Mouse (Mus musculus): ENCODE results near the gene Heatr5a.
A peak's percentile ranks its signal among the peaks of the same experiment; 100 is the strongest.

Gene Heatr5a

DNA sequence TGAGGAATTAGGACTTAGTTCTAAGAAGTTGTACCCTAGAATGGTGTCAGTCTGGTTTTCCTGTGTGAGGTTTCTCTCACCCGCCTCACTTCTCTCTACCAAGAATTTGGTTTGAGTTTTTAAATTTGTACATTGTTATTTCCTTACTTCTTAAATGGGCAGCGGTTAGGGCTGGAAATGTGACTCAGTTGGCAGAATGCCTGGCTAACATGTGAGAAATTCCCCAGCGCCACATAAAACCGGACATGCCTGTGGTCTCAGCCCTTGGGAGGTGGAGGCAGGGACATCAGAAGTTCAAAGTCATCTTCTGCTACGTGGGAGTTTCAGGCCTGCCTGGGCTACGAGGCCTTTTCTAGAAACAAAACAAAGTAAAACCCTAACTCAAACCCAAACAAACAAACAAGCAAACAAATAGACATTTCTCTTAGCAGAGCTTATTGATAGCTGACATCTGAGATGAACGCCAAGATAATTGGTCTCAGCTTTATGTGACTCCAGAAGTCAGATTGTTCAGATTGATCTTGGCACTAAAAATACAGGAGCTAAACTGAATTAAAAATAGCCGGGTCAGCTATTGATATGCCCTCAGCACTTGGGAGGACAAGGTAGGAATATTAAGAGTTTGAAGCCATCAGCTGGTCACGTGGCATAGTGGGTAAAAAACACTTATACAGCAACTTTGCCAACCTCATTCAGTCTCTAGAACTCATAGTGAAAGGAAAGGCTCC lies 123.0 kb downstream of the Heatr5a start:
- no peak for DNase-seq (ENCODE audit: low read depth, low spot score)

DNA sequence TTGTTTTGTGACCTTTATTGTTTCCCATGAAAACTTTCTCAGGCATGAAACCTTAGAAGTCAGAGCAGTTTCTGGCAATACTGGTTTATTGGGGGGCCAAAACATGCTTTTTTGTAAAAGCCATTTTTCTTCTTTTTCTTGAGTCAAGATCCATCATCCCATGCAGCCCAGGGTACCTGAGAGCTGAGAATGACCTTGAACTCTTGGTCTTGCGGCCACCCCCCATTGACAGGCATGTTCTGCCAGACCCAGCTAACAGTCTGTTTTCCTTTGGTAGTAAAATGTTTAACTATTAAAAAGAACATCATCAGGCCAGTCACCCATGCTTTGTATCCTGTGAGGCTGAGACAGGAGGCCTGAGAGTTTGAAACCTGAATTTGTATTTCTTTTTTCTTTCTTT lies 125.9 kb downstream of the Heatr5a start:
- no peak for DNase-seq (ENCODE audit: low read depth, low spot score)

DNA sequence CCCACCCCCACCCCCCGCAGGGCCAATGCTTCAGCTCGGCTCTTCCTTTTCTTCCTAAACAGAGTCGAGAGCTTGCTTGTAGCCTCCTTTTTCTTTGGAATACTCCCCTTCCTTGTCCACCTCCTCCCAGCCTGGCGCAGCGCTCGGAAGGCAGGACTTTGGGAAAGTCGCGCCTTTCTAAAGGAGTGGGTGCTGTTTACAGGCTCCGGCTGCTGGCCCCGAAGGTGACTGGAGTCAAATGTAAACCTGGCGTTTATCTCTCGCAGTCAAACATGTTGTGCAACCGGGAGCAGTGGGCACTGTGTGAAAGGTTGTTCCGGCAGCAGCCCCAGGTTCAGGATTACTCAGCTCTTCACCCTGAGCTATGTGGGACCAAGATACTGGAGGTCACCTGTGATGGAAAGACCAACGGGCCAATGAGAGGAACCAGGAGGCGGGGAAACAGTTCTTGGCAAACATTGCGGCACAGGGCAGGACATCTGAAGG lies 126.3 kb downstream of the Heatr5a start:
- peak; percentile 66 for DNase-seq (ENCODE audit: low read depth, low spot score)

DNA sequence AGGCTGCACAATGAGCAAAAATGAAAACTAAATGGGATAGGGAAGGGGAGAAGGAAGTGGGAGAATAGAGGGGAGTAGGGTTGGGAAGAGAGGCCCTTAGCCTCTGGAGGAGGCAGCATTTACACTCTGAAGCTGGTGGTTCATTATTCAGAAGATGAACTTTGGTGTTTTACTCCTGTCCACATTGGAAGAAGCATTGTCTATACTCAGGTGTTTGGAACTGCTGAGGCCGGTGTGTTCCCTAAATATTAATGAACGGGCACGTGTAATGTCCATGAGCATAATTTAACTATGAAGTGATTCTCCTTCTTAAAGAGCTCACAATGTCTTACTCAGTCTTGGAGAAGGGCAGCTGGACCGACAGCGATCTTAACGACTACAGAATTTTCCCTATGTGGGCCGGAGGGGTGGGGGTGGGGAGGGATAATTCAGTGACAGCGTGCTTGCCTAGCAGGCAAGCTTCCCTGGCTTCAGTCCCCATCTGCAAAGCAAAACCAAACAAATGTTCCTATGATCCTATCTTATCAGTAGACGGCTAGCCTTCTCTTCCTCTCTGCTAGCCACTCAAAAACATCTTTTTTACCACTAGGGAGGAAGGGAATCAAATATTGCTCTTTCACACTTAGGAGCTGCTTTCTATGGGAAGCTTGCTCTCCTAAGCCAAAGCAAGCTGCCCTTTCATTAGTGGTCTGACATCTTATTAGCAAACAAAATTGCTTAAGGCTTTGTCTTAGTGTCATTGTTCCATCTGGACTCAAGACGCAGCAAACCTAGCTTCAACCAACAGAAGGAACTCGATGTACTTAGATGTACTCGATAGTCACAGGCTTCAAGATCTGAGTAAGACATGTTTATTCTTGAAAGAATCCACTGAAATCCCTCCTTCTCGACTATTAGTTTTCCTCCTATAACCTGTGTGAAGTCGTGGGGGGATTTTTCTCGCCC lies 127.3 kb downstream of the Heatr5a start:
- no peak for DNase-seq (ENCODE audit: low read depth, low spot score)

DNA sequence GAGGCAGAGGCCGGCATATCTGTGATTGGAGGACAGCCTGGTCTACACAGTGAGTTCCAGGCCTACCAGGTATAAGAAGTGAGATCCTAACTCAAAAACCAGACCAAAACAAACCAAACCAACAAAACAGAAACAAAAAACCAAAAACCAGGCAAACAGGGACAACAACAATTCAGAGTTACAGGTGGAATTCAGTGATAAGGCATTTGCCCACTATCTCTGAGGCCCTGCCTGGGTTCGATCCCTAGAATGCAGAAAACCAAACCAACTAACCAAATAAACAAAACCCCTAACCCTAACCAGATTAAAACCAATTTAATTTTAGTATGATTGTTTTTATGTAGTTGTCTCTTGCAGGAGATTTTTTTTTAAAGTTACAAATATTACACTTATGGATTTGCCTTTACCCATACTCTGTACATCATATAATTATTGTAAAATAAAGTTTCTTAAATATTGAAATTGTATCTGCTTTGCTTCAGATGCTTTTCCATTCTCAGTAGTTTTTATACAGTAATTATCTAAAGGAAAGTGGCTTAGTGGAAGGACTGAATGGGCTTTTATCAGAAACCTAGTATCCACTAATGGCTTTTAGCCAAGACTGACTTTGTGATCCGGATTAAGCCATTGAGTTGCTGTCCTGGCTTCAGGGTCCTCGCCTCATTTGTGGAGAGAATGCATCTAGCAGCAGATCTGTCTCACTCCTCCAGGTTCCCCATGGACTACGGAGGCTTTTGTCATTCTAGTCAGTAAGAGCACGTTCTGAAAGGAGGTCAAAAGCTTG lies 128.8 kb downstream of the Heatr5a start:
- peak; percentile 46 for DNase-seq (ENCODE audit: low read depth, low spot score)

DNA sequence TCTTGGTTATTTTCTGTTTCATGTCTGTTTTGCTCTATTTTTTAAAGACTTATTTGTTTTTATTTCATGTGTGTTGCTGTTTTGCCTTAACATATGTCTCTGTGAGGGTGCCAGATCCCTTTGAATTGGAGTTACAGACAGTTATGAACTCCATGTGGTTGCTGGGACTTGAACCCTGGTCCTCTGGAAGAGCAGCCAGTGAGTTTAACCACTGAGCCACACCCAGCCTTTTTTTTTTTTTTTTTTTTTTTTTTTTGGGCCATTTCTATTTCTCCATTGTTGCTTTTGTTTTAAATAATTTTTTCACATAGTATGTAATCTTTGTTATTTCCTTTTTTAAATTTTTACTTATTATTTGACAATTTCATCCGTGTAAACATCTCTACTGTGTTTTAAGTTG lies 131.3 kb downstream of the Heatr5a start:
- DNase-seq (ENCODE audit: low read depth, low spot score): no peak

DNA sequence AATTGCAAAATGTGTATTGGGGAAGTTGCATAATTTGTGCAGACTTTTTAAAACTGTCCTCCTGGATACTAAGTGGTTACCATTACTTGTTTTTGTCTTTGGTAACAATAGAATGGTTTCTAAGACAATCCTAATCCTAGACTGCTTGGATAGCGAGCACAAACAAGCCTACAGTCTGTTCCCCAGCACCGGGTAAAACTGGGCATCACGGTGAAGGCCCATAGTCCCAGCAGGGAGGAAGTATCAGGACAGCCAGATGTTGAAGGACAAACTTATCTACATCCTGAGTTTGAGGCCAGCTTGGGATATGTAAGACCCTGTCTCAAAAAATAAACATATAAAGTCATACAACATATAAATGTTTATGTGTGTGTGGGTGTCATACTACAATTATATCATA lies 135.9 kb downstream of the Heatr5a start:
- DNase-seq (ENCODE audit: low read depth, low spot score): no peak

DNA sequence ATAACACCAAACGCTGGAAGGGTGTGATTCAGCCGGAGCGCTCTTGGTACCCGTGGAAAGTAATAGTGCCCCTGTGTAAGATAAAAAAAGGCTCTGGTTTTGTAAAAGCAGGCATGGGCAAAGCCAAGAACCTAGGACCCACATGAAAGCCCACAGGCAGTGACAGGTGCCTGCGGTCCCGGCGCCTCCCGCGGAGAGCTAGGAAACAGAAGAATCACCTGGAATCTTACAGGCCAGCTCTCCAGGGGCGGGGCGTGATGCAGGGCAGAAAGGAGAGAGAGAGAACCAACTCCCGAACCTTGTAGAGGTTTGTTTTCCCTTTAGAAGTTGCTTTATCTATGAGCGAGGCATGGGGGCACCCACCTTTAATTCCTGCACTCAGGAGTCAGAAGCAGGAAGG lies 139.2 kb downstream of the Heatr5a start:
- no peak for DNase-seq (ENCODE audit: low read depth, low spot score)

DNA sequence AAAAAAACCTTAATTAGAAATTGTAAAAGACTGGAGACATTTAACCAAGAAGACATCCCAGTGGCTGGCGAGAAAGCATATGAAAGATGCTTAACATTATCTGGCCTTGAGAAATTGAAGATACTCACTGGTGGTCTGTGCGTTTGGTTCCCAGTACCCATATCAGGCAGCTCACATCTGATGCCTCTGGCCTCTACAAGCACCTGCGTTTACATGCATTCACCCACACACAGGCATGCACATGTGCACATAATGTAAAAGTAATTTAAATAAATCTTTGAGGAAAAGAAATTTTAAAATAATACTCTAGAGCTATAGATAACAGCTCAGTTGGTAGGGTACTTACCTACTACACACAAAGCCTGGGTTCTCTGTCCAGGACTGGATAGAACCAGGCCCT lies 139.8 kb downstream of the Heatr5a start:
- no peak for DNase-seq (ENCODE audit: low read depth, low spot score)

DNA sequence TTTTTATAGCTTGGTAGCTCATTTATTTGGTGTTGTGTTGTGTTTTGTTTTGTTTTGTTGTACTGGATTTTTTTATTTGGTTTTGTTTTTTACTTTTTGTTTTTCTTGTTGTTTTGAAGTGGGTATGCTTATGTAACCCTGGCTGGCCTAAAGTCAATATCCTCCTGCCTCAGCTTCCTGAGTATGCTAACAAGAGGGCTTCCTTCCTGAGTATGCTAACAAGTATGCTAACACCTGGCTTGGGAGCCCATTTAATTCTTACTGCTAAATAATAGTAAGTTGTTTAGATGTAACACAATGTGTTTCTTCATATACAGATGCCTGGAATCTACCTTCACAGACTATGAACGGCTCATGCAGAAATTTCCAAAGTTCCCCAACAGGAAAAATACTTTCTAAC lies 140.4 kb downstream of the Heatr5a start:
- DNase-seq (ENCODE audit: low read depth, low spot score): no peak

DNA sequence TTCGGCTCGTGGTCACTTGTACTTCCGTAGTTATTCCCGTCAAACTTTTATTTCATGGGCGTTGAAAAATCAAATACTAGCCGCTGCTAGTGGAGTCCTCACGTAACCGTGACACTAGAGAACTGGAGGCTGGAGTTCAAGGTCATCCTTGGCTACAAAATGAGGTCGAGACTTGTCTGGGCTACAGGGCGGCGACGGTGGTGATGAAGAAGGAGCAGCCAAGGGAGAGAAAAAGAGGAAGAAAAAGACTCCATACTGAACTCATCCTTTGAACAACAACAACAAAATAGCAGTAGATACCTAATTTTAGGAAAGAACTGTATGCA lies 141.1 kb downstream of the Heatr5a start:
- DNase-seq (ENCODE audit: low read depth, low spot score): no peak

DNA sequence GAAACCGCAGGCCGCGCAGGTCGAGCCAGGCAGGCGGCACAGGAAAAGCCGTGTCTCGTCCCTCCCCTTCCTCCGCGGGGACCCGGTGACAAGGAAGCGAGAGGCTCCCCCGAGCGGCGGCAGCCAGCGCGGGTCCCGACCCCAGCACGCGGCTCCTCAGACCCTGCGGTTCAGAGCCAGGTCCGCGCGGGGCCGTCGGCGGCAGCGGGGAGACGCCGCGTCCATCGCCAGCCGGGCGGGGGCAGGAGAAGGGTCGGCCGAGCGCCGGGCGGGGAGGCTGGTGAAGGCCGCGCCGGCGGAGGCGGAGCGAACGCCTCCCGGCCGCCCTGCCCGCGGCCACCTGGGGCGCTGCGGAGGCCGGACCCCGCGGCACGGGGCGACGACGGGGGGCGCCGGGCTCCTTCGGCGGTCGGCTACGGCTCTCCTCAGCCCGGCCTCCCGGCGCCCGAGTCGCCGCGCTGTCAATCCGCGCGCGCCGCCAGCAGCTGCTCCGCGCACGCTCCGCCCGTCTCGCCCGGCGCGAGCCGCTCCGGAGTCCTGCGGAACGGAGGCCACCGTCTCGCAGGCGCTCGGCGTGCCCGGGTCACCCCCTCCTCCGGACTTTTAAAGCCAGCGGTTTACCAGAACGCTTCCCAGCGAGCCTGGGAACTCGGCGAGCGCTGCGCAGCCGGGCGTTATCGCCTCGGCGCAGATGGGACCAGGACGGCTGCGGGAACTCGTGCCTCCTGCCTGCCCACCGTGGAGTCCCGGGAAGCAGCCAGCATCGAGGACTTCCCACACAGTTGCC lies 141.6 kb downstream of the Heatr5a start, which contains the start of gene Hectd1:
Gene Hectd1, minus strand, starts transcription at position 247 of the 787 bp plus-strand sequence.
- peak; percentile 77 for DNase-seq (ENCODE audit: low read depth, low spot score)

DNA sequence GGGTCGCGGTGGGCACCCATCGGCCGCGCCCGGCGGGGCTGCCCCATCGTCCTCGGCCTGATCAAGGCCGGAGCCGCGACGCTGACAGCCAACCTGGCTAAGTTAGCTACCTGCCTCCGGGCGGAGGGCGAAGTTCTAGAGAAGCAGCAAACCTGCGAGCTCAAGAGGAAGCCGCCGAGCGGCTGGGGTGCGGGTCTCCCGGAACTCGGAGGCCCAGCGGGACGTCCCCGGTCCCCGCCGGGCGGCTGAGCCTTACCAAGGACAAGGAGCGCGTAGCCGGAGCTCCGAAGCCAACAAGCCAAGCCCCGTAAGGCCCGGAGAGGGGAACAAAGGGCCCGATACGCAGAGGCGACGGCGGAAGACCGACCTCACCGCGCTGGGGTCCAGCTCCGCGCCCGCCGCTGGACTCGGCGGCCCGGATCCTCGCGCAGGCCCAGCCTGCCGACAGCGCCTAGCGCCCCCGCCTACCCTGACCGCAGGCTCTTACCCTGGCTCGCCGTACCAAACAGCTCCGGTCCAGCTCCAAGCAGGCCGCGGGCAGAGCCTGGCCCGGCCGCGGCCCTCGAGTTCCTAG lies 142.3 kb downstream of the Heatr5a start:
- DNase-seq (ENCODE audit: low read depth, low spot score): peak; percentile 20

DNA sequence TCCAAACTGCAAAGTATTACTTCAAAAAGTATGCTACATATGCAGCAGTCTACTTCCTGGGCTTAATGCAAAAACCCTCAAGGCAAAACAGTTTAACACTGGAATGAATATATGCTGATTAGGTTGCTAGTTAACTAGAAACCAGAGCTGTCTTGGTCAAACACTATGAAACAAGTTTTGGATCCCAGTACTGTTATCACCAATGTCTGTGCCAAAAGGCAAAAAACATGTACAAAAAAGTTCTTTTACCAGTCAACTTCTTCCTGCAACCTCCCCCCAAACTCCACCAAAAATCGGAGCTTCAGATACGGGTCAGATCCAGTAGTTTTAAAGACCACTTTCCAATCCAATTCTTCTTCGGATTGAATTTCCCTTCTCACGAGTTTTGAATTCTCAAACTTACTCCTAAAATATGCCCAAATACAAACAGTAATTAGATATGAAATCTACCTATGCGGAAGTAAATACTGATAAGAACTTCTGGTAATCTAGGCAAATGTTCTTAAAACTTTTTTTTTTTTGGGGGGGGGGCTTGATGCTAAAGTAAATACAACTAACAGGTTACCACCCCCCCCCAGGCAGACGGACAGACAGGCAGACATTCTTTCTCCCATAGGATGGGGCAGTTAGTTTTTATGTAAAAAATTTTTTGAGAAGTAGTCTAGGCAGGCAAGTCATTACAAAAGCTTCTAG lies 143.0 kb downstream of the Heatr5a start:
- no peak for DNase-seq (ENCODE audit: low read depth, low spot score)

Data from retina, postnatal 7 days (tissue).